Mouse (Mus musculus): ENCODE results near the gene D13Ertd608e. TPM values are rescaled to one million over a fixed set of nuclear protein-coding genes. Genes with fewer than 3 reads are reported as not detected.
"Not testable (repeated sequence)": the region's sequence is repeated elsewhere in the genome, so short reads cannot be mapped to it uniquely, and the experiment has no call there.

Gene D13Ertd608e
- total and polyA plus RNA-seq, 2 experiments from 2014 or later, result not detected

DNA sequence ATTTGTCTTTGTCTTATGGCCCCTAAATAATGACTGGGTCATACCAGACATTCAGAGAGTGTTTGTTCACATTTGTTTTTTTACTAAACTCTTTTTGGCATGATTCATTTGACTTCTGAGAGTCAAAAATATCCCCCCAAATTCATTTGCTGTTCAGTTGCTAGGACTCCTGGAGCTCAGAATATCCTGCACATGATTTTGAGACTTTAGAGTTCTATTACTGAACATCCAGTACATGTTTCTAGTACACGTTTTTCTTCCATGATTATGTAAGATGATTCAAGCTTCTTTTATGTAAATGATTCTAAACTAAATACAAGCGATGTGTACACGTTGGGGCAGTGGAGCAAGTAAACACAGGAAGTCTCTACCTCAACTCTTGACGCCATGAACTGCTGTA is 38.1 kb upstream of the D13Ertd608e start:
- Histone ChIP-seq H3K4me2 (ENCODE audit: low read depth, low read length) (no peak overlapping the region), H3K9me3 (ENCODE audit: low read length) (no peaks in the 10 kb centered on the region)
- ATAC-seq, result no peak

GRCm38 (mm10) chr13:119808937-119809336 is 26.9 kb upstream of the D13Ertd608e start:
- no peaks in the 10 kb centered on the region for H3K36me3 ChIP-seq (ENCODE audit: insufficient read depth, low read length)
- DNase-seq (ENCODE audit: low spot score) (no peak), ATAC-seq (no peak)
- no peak overlapping the region for H3K4me3 ChIP-seq (ENCODE audit: low read length)
- H3K4me1 ChIP-seq (ENCODE audit: insufficient read depth, low read length), result no peaks in the 10 kb centered on the region
- no peak overlapping the region for H3K4me2 ChIP-seq (ENCODE audit: low read depth, low read length)
- no peak for TF ChIP-seq CTCF (IDR thresholded peaks at IDR 0.05; ENCODE audit: low read depth)
- WGBS, result 88% methylated on average over 2 of the region's 2 CpGs
- H3K9me3 ChIP-seq (ENCODE audit: low read length), result no peaks in the 10 kb centered on the region
- H3K9ac ChIP-seq (replicated peaks; ENCODE audit: low read length), result no peak overlapping the region
- H3K27me3 ChIP-seq (ENCODE audit: insufficient read depth, low read length), result no peaks in the 10 kb centered on the region
- H3K27ac ChIP-seq, result no peak overlapping the region

More for the DNA sequence above, 38.1 kb upstream of the D13Ertd608e start:
- no peak overlapping the region for H3K4me3 ChIP-seq (ENCODE audit: low read length)
- no peak overlapping the region for H3K27ac ChIP-seq
- H3K9ac ChIP-seq (replicated peaks; ENCODE audit: low read length), result no peak overlapping the region
- no peak for TF ChIP-seq CTCF (IDR thresholded peaks at IDR 0.05; ENCODE audit: low read depth)
- H3K27me3 ChIP-seq (ENCODE audit: insufficient read depth, low read length), result no peaks in the 10 kb centered on the region
- no peaks in the 10 kb centered on the region for H3K36me3 ChIP-seq (ENCODE audit: insufficient read depth, low read length)
- DNase-seq (ENCODE audit: low spot score), result no peak
- no peaks in the 10 kb centered on the region for H3K4me1 ChIP-seq (ENCODE audit: insufficient read depth, low read length)
- 67% methylated on average over 4 of the region's 4 CpGs for WGBS

DNA sequence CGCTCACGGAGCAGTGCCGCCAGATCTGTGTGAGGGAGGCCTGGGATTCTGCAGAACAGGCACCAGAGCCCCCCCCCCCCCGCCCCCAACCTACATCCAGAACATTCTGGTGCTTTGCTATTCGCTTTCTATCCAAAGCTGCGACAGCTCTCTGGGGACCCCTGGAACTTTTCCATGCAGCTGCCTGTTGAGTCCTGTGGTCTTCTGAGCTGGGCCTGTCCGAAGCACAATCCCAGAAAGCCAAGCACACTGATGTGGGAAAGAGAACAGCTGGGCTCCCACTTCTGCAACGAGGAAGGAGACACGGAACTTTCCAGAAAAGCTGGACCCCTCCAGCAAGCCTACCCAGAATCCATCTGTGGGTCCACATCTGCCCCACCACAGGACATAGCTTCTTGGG is 25.8 kb upstream of the D13Ertd608e start:
- no peak overlapping the region for H3K4me3 ChIP-seq (ENCODE audit: low read length)
- no peak overlapping the region for H3K27ac ChIP-seq
- TF ChIP-seq CTCF (IDR thresholded peaks at IDR 0.05; ENCODE audit: low read depth), result no peak
- H3K9me3 ChIP-seq (ENCODE audit: low read length), result no peaks in the 10 kb centered on the region
- no peaks in the 10 kb centered on the region for H3K36me3 ChIP-seq (ENCODE audit: insufficient read depth, low read length)
- no peaks in the 10 kb centered on the region for H3K27me3 ChIP-seq (ENCODE audit: insufficient read depth, low read length)
- ATAC-seq, result no peak
- no peaks in the 10 kb centered on the region for H3K4me1 ChIP-seq (ENCODE audit: insufficient read depth, low read length)
- no peak overlapping the region for H3K9ac ChIP-seq (replicated peaks; ENCODE audit: low read length)
- 84% methylated on average over 9 of the region's 9 CpGs for WGBS
- DNase-seq (ENCODE audit: low spot score), result no peak
- no peak overlapping the region for H3K4me2 ChIP-seq (ENCODE audit: low read depth, low read length)

DNA sequence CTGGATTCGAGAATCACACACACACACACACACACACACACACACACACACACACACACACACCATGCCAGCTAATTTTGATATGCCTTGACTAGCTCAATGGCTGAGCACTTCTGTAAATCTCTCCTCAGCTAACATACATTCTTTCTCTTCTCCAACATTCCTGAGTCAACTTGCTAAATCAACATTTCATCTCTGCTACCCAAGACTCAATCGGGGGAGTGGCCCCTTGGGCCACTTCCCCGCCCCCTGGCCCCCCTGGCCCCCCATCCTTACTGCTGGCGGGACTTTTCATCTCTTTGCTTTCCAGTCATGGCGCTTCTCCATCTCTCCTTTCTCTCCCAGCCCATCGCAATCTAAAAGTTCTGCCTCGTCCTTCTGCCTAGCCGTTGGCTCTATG is 19.0 kb upstream of the D13Ertd608e start:
- Histone ChIP-seq H3K36me3 (ENCODE audit: insufficient read depth, low read length) (no peaks in the 10 kb centered on the region), H3K9me3 (ENCODE audit: low read length) (no peaks in the 10 kb centered on the region), H3K4me2 (ENCODE audit: low read depth, low read length) (no peak overlapping the region), H3K27me3 (ENCODE audit: insufficient read depth, low read length) (no peaks in the 10 kb centered on the region), H3K27ac (no peak overlapping the region), H3K4me3 (ENCODE audit: low read length) (no peak overlapping the region), H3K9ac (replicated peaks; ENCODE audit: low read length) (no peak overlapping the region), H3K4me1 (ENCODE audit: insufficient read depth, low read length) (no peaks in the 10 kb centered on the region)
- DNase-seq (ENCODE audit: low spot score) (no peak), ATAC-seq (no peak)
- WGBS, result 61% methylated on average over 8 of the region's 8 CpGs
- no peak for TF ChIP-seq CTCF (IDR thresholded peaks at IDR 0.05; ENCODE audit: low read depth)

DNA sequence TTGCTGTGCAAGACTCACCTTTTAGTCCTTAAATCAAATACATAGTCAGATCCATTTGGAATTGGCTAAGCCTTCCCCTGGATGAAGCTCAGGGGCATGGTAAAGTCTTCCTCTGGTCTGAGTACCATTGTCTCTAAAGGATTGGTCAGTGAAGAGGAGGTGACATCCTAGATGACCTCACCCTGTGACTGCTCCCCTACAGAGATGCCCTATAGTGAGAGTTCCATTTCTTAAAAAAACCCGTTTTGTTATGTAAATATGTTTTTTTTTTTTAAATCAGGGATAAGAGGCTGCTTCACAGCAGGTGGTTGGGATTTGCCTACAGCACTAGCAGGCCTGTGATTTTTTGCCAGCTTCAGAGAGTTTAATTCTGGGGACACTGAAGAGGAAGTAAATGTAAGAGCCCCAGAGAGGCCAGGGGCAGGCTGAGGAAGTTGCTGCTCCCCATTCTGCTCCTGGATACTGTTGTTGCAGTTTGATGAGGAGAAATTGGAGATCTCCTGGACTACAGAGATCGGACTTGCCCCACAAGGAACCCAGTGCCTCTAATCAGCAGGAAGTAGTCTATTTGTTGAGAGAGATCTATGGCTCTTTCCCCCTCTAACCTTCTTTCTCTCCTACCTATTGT is 18.1 kb upstream of the D13Ertd608e start:
- DNase-seq (ENCODE audit: low spot score), result no peak
- H3K27ac ChIP-seq, result no peak overlapping the region
- no peaks in the 10 kb centered on the region for H3K9me3 ChIP-seq (ENCODE audit: low read length)
- ATAC-seq, result no peak
- H3K4me1 ChIP-seq (ENCODE audit: insufficient read depth, low read length), result no peaks in the 10 kb centered on the region
- no peak for TF ChIP-seq CTCF (IDR thresholded peaks at IDR 0.05; ENCODE audit: low read depth)
- H3K4me3 ChIP-seq (ENCODE audit: low read length), result no peak overlapping the region
- no peak overlapping the region for H3K9ac ChIP-seq (replicated peaks; ENCODE audit: low read length)
- WGBS, result 11% methylated on average over 2 of the region's 2 CpGs
- H3K36me3 ChIP-seq (ENCODE audit: insufficient read depth, low read length), result no peaks in the 10 kb centered on the region
- H3K27me3 ChIP-seq (ENCODE audit: insufficient read depth, low read length), result no peaks in the 10 kb centered on the region
- no peak overlapping the region for H3K4me2 ChIP-seq (ENCODE audit: low read depth, low read length)

DNA sequence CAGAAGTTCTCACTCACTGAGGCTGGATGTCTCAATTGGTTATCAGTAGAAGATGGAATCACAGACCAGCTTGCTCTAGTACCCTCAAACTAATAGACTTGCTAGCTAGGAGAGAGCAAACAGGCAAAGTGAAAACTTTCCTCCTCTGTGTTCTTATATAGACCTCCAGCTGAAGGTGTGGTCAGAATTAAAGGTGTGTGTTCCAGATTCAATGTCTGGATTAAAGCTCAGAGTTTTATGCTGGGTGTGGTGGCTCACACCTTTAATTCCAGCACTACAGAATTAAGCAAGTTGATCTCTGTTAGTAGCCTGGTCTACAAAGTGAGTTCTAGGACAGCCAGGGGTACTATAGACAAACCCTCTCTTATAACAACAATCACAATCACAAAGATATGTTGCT is 5.7 kb upstream of the D13Ertd608e start, which contains the start of gene AF067063:
Gene AF067063, minus strand, starts transcription at position 101 of the 400 bp plus-strand sequence.
- not testable (repeated sequence) for H3K4me3 ChIP-seq (ENCODE audit: low read length); H3K27ac ChIP-seq; DNase-seq (ENCODE audit: low spot score); H3K9ac ChIP-seq (replicated peaks; ENCODE audit: low read length); H3K4me2 ChIP-seq (ENCODE audit: low read depth, low read length); H3K27me3 ChIP-seq (ENCODE audit: insufficient read depth, low read length); H3K36me3 ChIP-seq (ENCODE audit: insufficient read depth, low read length); H3K4me1 ChIP-seq (ENCODE audit: insufficient read depth, low read length); ATAC-seq; H3K9me3 ChIP-seq (ENCODE audit: low read length)

DNA sequence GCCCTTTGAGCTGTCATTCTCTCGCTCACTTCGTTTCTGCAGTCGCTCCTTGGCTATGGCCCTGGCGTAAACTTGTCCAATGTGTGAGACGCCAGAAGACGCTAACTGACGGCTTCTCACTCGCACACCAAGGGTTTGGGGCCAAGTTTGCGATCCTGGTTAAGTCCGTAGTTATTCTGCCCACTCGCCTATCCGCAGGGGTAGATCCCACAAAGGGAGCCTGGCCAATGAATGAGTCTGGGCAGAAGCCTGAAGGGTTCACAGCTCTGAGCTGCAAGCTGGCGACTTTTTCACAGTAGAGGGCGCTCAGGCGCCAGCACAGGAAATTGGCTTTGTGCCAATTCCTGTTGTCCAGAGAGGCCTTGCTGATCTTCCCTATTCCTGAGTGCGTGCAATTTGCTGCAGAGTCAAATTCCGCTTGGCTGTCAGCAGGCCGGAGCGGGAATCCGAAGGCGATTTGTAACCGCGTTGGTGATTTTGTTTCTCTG is 562 bp downstream of the D13Ertd608e start:
- H3K9me3 ChIP-seq (ENCODE audit: low read length); H3K9ac ChIP-seq (replicated peaks; ENCODE audit: low read length); H3K27me3 ChIP-seq (ENCODE audit: insufficient read depth, low read length); H3K36me3 ChIP-seq (ENCODE audit: insufficient read depth, low read length); H3K4me1 ChIP-seq (ENCODE audit: insufficient read depth, low read length); H3K27ac ChIP-seq: not testable (repeated sequence)
- peak overlapping the region; percentile 25; the same call in 1 of the 2 replicates for H3K4me2 ChIP-seq (ENCODE audit: low read depth, low read length)
- 11% methylated on average over 22 of the region's 23 CpGs for WGBS
- DNase-seq (ENCODE audit: low spot score) (peak; percentile 9), ATAC-seq (peak; percentile 73)
- peak; percentile 60 for TF ChIP-seq CTCF (IDR thresholded peaks at IDR 0.05; ENCODE audit: low read depth)
- 0 out of 2 replicates have a peak overlapping the region, but pooled peaks have one; percentile 11 for H3K4me3 ChIP-seq (ENCODE audit: low read length)

Measured in hindbrain, postnatal 0 days (tissue).